Mouse (Mus musculus): ENCODE measurements around the gene Trmt5.

Trmt5 gene

GRCm38 (mm10) chr12:73269933-73270332 lies 16.6 kb downstream of the Trmt5 start:
- DNase-seq (ENCODE audit: low read depth) = peak; percentile 58

DNA sequence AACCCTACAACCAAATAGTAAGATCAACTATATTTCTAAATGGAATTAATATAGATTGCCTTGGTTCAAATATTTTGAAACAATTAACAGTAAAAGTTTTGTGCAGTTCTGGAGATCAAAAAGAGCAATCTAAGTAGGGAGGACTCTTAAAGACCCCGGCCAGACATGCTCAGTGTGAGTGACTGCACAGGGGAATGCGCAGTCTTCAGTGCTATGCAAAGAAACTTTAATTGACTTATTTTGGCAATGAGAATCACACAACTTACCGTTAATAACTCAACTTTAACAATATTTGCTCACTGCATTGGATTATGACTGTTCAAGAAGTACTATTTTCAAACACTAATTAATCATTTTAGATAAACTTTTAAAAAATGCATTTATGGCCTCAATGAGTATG lies 17.0 kb downstream of the Trmt5 start:
- no peak for DNase-seq (ENCODE audit: low read depth)

DNA sequence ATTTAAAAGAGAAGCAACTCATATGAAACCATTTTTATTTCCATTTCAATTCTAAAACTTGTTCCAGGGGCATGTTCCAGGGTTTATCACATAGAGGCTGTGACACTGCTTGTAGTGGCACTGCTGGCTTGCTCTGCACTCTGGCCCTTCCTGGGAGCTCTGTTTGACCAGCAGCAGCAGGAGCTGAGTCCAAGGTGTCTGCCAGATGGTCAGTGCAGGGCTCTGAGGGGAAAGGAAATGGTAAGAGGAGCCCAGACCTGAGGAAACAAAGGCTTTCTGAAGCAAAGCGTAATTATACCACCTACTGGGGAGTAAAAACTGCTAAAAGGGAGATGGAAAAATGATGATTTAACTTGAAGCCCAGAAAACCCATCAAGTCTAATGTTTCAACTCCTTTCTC lies 18.0 kb downstream of the Trmt5 start:
- DNase-seq (ENCODE audit: low read depth) = no peak

DNA sequence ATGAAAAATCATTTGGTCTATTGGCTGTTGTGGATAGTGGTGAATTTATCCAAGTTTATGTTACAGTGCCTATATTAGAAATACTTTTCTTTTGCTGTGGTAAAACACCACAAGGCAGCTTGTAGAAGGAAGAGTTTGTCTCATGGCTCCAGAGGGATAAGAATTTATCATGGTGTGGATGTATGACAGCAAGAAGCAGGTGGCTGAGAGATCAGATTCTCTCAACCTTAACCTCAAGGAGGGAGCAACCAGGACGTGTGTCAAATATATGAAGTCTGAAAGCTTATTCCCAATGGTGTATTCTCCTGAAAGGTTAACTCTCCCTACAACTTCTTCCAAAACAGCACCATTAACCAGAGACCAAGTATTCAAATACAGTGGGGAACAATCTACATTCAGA lies 19.9 kb downstream of the Trmt5 start:
- DNase-seq (ENCODE audit: low read depth) = no peak

GRCm38 (mm10) chr12:73265381-73265978 lies 21.0 kb downstream of the Trmt5 start:
- DNase-seq (ENCODE audit: low read depth) = peak; percentile 22

DNA sequence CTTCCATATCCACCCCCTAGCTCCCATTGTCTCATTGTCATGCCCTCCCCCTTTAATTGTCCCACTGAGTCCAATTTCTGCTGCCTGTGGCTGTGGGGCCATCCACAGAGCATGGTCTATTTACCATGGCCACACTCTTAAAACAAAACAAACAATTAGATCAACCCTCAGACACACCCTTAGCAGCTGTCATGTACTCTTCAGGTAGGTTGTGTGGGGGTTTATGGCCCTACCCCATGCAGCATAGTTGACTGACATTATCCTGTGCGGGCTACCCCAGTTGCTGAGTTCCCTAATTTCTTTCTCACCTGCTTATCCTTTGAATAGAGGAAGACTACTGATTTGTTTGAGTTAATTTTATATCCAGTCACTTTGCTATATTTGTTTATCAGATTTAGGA lies 26.2 kb downstream of the Trmt5 start:
- DNase-seq (ENCODE audit: low read depth) = no peak

GRCm38 (mm10) chr12:73259269-73259668 lies 27.2 kb downstream of the Trmt5 start:
- DNase-seq (ENCODE audit: low read depth) = no peak

DNA sequence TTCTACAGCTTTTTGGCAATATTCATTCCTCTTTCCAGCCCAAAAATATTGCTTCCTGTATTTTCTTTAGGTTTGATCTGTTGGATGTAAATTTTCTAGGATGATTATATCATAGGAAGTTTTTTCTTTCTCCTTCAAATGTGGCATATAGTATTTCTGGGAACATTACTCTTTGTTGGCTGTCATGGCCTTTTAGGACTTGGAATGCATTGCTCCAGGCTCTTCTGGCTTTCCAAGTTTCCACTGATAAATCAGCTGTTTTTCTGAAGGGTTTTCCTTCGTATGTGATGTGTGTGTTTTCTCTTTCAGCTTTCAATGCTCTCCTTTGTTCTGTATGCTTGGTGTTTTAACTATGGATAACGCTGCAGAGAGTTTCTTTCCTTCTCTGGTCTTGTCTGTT lies 31.5 kb downstream of the Trmt5 start:
- DNase-seq (ENCODE audit: low read depth) = peak; percentile 34

- DNase-seq (ENCODE audit: low read depth) = no peak
These were observed 40.8 kb downstream of the Trmt5 start for GRCm38 (mm10) chr12:73245687-73246086.

GRCm38 (mm10) chr12:73241960-73242359 lies 44.5 kb downstream of the Trmt5 start:
- DNase-seq (ENCODE audit: low read depth) = no peak

- DNase-seq (ENCODE audit: low read depth) = peak; percentile 30
These were observed 53.9 kb downstream of the Trmt5 start for GRCm38 (mm10) chr12:73232586-73232985.

GRCm38 (mm10) chr12:73231552-73231951 lies 55.0 kb downstream of the Trmt5 start:
- no peak for DNase-seq (ENCODE audit: low read depth)

DNA sequence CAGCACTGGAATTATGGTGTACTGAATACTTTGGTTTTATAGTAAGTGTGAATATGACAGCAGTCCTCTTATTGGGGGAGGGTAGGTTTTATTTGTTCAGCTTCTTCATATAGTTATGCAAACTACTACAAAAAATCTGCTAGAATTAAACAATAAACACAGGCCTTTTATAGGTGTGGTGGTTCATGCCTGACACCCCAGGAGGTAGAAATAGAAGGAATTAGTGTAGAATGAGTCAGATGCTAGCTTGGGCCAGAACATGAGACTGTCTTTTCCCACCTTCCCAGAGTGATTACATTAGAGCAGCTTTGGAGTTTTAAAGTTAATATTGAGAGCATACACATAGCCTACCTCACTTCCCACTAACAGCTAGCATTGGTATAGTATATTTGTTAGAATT lies 56.3 kb downstream of the Trmt5 start:
- DNase-seq (ENCODE audit: low read depth) = no peak

All from NIH3T3 (cell line).